Mouse (Mus musculus): ENCODE data around the gene Hbb-bt. TPM values are rescaled to one million over a fixed set of nuclear protein-coding genes. Genes with fewer than 3 reads are reported as not detected.
"Not testable (repeated sequence)": the region's sequence is repeated elsewhere in the genome, so short reads cannot be mapped to it uniquely, and the experiment has no call there.

Gene Hbb-bt
- polyA plus RNA-seq, 1 experiment from 2014 or later, result 4,969 TPM

GRCm38 (mm10) chr7:103827808-103828207 is 14.0 kb upstream of the Hbb-bt start, which contains the start of gene Hbb-bs:
Gene Hbb-bs, minus strand, starts transcription at chr7:103828096.
- H3K27me3 ChIP-seq (replicated peaks; ENCODE audit: control insufficient read depth, insufficient read depth, low read length), result no peaks in the 10 kb centered on the region
- no peak within 1 kb of the TSS for H3K4me2 ChIP-seq (ENCODE audit: low read depth, low read length)
- H3K36me3 ChIP-seq (ENCODE audit: control insufficient read depth, insufficient read depth, low read length), result no peaks in the 10 kb centered on the region
- no peak within 1 kb of the TSS for H3K27ac ChIP-seq (replicated peaks; ENCODE audit: low read depth, low read length)
- no peaks in the 10 kb centered on the region for H3K4me1 ChIP-seq (ENCODE audit: control insufficient read depth, insufficient read depth, low read length)
- H3K4me3 ChIP-seq (ENCODE audit: low read depth, low read length), result no peak within 1 kb of the TSS
- H3K9me3 ChIP-seq (ENCODE audit: control insufficient read depth, low read length), result no peaks in the 10 kb centered on the region
- 96% methylated on average over 4 of the region's 4 CpGs for WGBS
- no peak within 1 kb of the TSS for H3K9ac ChIP-seq (ENCODE audit: low read depth, low read length)
- ATAC-seq (ENCODE audit: low read depth) (no peak), DNase-seq (ENCODE audit: low spot score) (no peak)

- not testable (repeated sequence) for H3K4me2 ChIP-seq (ENCODE audit: low read depth, low read length); DNase-seq (ENCODE audit: low spot score); H3K27me3 ChIP-seq (replicated peaks; ENCODE audit: control insufficient read depth, insufficient read depth, low read length); H3K27ac ChIP-seq (replicated peaks; ENCODE audit: low read depth, low read length); H3K36me3 ChIP-seq (ENCODE audit: control insufficient read depth, insufficient read depth, low read length); ATAC-seq (ENCODE audit: low read depth); H3K4me3 ChIP-seq (ENCODE audit: low read depth, low read length); H3K9ac ChIP-seq (ENCODE audit: low read depth, low read length); H3K4me1 ChIP-seq (ENCODE audit: control insufficient read depth, insufficient read depth, low read length); H3K9me3 ChIP-seq (ENCODE audit: control insufficient read depth, low read length)
- WGBS, result no CpG with 5 or more reads among the region's 2 CpGs
These were observed 13.3 kb upstream of the Hbb-bt start for GRCm38 (mm10) chr7:103827139-103827538.

GRCm38 (mm10) chr7:103826255-103826887 is 12.6 kb upstream of the Hbb-bt start:
- ATAC-seq (ENCODE audit: low read depth) (no peak), DNase-seq (ENCODE audit: low spot score) (no peak)
- no peak overlapping the region for H3K4me3 ChIP-seq (ENCODE audit: low read depth, low read length)
- no peaks in the 10 kb centered on the region for H3K4me1 ChIP-seq (ENCODE audit: control insufficient read depth, insufficient read depth, low read length)
- WGBS, result 54% methylated on average over 3 of the region's 3 CpGs
- no peaks in the 10 kb centered on the region for H3K9me3 ChIP-seq (ENCODE audit: control insufficient read depth, low read length)
- no peak overlapping the region for H3K4me2 ChIP-seq (ENCODE audit: low read depth, low read length)
- H3K36me3 ChIP-seq (ENCODE audit: control insufficient read depth, insufficient read depth, low read length), result no peaks in the 10 kb centered on the region
- H3K27ac ChIP-seq (replicated peaks; ENCODE audit: low read depth, low read length), result no peak overlapping the region
- H3K9ac ChIP-seq (ENCODE audit: low read depth, low read length), result no peak overlapping the region
- H3K27me3 ChIP-seq (replicated peaks; ENCODE audit: control insufficient read depth, insufficient read depth, low read length), result no peaks in the 10 kb centered on the region

GRCm38 (mm10) chr7:103825536-103826254 is 11.9 kb upstream of the Hbb-bt start:
- Histone ChIP-seq H3K4me2 (ENCODE audit: low read depth, low read length) (no peak overlapping the region), H3K9ac (ENCODE audit: low read depth, low read length) (no peak overlapping the region), H3K36me3 (ENCODE audit: control insufficient read depth, insufficient read depth, low read length) (no peaks in the 10 kb centered on the region), H3K4me1 (ENCODE audit: control insufficient read depth, insufficient read depth, low read length) (no peaks in the 10 kb centered on the region), H3K27me3 (replicated peaks; ENCODE audit: control insufficient read depth, insufficient read depth, low read length) (no peaks in the 10 kb centered on the region), H3K27ac (replicated peaks; ENCODE audit: low read depth, low read length) (no peak overlapping the region), H3K4me3 (ENCODE audit: low read depth, low read length) (no peak overlapping the region), H3K9me3 (ENCODE audit: control insufficient read depth, low read length) (no peaks in the 10 kb centered on the region)
- ATAC-seq (ENCODE audit: low read depth) (no peak), DNase-seq (ENCODE audit: low spot score) (no peak)
- 85% methylated on average over 3 of the region's 3 CpGs for WGBS

- DNase-seq (ENCODE audit: low spot score) (no peak), ATAC-seq (ENCODE audit: low read depth) (no peak)
- H3K4me1 ChIP-seq (ENCODE audit: control insufficient read depth, insufficient read depth, low read length), result no peaks in the 10 kb centered on the region
- no peak overlapping the region for H3K27ac ChIP-seq (replicated peaks; ENCODE audit: low read depth, low read length)
- WGBS, result 82% methylated on average over 2 of the region's 2 CpGs
- no peaks in the 10 kb centered on the region for H3K36me3 ChIP-seq (ENCODE audit: control insufficient read depth, insufficient read depth, low read length)
- no peaks in the 10 kb centered on the region for H3K27me3 ChIP-seq (replicated peaks; ENCODE audit: control insufficient read depth, insufficient read depth, low read length)
- H3K9ac ChIP-seq (ENCODE audit: low read depth, low read length), result no peak overlapping the region
- no peak overlapping the region for H3K4me3 ChIP-seq (ENCODE audit: low read depth, low read length)
- H3K4me2 ChIP-seq (ENCODE audit: low read depth, low read length), result no peak overlapping the region
- H3K9me3 ChIP-seq (ENCODE audit: control insufficient read depth, low read length), result no peaks in the 10 kb centered on the region
These were observed 10.8 kb upstream of the Hbb-bt start for GRCm38 (mm10) chr7:103824597-103824996.

- H3K9me3 ChIP-seq (ENCODE audit: control insufficient read depth, low read length); H3K27ac ChIP-seq (replicated peaks; ENCODE audit: low read depth, low read length); H3K9ac ChIP-seq (ENCODE audit: low read depth, low read length); H3K4me1 ChIP-seq (ENCODE audit: control insufficient read depth, insufficient read depth, low read length); H3K36me3 ChIP-seq (ENCODE audit: control insufficient read depth, insufficient read depth, low read length); ATAC-seq (ENCODE audit: low read depth); H3K4me2 ChIP-seq (ENCODE audit: low read depth, low read length); H3K27me3 ChIP-seq (replicated peaks; ENCODE audit: control insufficient read depth, insufficient read depth, low read length); H3K4me3 ChIP-seq (ENCODE audit: low read depth, low read length); DNase-seq (ENCODE audit: low spot score): not testable (repeated sequence)
- WGBS, result no CpG with 5 or more reads among the region's 2 CpGs
These were observed 1.3 kb upstream of the Hbb-bt start for GRCm38 (mm10) chr7:103815085-103815484.

- WGBS, result no CpG with 5 or more reads among the region's 3 CpGs
- H3K9me3 ChIP-seq (ENCODE audit: control insufficient read depth, low read length); H3K36me3 ChIP-seq (ENCODE audit: control insufficient read depth, insufficient read depth, low read length); DNase-seq (ENCODE audit: low spot score); ATAC-seq (ENCODE audit: low read depth); H3K4me3 ChIP-seq (ENCODE audit: low read depth, low read length); H3K4me2 ChIP-seq (ENCODE audit: low read depth, low read length); H3K27ac ChIP-seq (replicated peaks; ENCODE audit: low read depth, low read length); H3K9ac ChIP-seq (ENCODE audit: low read depth, low read length); H3K4me1 ChIP-seq (ENCODE audit: control insufficient read depth, insufficient read depth, low read length); H3K27me3 ChIP-seq (replicated peaks; ENCODE audit: control insufficient read depth, insufficient read depth, low read length): not testable (repeated sequence)
These were observed 644 bp downstream of the Hbb-bt start for GRCm38 (mm10) chr7:103813152-103813551.

GRCm38 (mm10) chr7:103812174-103812573 is 1.6 kb downstream of the Hbb-bt start:
- WGBS, result 60% methylated on average over 1 of the region's 1 CpGs
- H3K36me3 ChIP-seq (ENCODE audit: control insufficient read depth, insufficient read depth, low read length), result no peaks in the 10 kb centered on the region
- H3K27me3 ChIP-seq (replicated peaks; ENCODE audit: control insufficient read depth, insufficient read depth, low read length), result no peaks in the 10 kb centered on the region
- H3K4me3 ChIP-seq (ENCODE audit: low read depth, low read length), result no peak overlapping the region
- DNase-seq (ENCODE audit: low spot score) (no peak), ATAC-seq (ENCODE audit: low read depth) (no peak)
- H3K4me2 ChIP-seq (ENCODE audit: low read depth, low read length), result no peak overlapping the region
- no peak overlapping the region for H3K9ac ChIP-seq (ENCODE audit: low read depth, low read length)
- H3K27ac ChIP-seq (replicated peaks; ENCODE audit: low read depth, low read length), result no peak overlapping the region
- no peaks in the 10 kb centered on the region for H3K9me3 ChIP-seq (ENCODE audit: control insufficient read depth, low read length)
- H3K4me1 ChIP-seq (ENCODE audit: control insufficient read depth, insufficient read depth, low read length), result no peaks in the 10 kb centered on the region

Measured in embryonic facial prominence, embryonic 14.5 days (tissue).